Mouse (Mus musculus): ENCODE data around the gene 9130230L23Rik.
"Not testable (repeated sequence)": the region's sequence is repeated elsewhere in the genome, so short reads cannot be mapped to it uniquely, and the experiment has no call there.

- not testable (repeated sequence) for TF ChIP-seq CTCF (IDR thresholded peaks at IDR 0.05; ENCODE audit: borderline replicate concordance, extremely low read depth, insufficient read depth, insufficient read length); POLR2A (IDR thresholded peaks at IDR 0.05; ENCODE audit: borderline replicate concordance, extremely low read depth, insufficient read depth, insufficient read length, poor library complexity, severe bottlenecking)
Measured at GRCm38 (mm10) chr5:65987004-65987403, 17.1 kb downstream of the 9130230L23Rik start.
